Mouse (Mus musculus) thymus, adult 2 months (tissue): ENCODE results near the gene Bbof1.

Source experiments
- CTCF ChIP-seq: fragments of 200-500 bp; IDR thresholded peaks from 2 replicates; pipeline ENCODE4 v1.5.1; 2012; ENCODE audit warnings: mild to moderate bottlenecking, control low read depth, low read length, moderate library complexity, borderline replicate concordance; ENCODE audit not compliant: control insufficient read depth, poor library complexity, insufficient read depth; ENCODE audit errors: extremely low read depth
- POLR2A ChIP-seq: fragments of 200-500 bp; IDR thresholded peaks from 2 replicates; pipeline ENCODE4 v1.6.1; 2012; ENCODE audit warnings: mild to moderate bottlenecking, low read length, control low read depth, moderate library complexity; ENCODE audit not compliant: control insufficient read depth, poor library complexity, insufficient read depth; ENCODE audit errors: extremely low read depth

GRCm38 (mm10) chr12:84392681-84393080, 16.2 kb upstream of the Bbof1 start:
- no peak for TF ChIP-seq CTCF
- no peak for TF ChIP-seq POLR2A
